Mouse (Mus musculus) kidney, adult 18-20 months (tissue): ENCODE data around the gene Plscr4.

Experiments
- DNase-seq: peaks from one replicate; pipeline ENCODE4 v3.0.0; 2021

Gene Plscr4

DNA sequence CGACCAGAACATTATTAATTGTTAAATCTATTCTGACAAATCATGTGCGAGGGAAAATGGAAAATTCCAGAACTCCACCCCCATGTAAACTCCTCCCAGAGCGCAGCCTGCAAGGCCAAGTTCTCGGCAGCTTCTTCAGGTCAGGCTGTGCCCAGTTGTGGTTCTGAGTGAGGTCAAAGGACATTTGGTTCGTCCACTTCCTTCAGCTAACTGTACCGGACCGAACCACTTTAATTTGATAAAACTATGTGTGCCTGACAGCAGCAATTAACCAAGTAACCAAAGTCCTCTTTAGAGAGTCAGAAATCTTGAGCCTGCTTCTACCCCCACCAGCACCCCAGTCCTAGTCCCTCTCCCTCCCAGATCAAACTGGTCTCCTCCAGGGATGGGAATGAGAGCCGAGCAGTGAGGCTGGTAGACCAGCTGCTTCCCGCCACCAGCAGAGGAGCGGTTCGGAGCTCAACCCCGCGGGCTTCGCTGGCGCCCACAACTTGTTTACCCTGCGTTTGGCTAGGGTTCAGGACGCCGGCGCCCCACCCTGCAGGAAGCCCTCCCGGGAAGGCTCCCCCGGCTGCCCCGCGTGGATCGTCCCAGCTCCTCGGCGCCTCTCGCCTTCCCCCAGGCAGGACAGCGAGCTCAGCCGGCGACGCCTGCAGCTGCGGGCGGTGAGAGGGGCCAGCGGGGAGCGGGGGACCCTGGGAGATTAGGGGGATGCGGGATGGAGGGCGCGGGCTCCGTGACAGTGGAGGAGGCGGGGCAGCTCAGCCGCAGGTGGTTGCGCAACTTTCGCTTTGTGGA, at the start of gene Plscr4:
TSS of gene Plscr4 (plus strand) at position 113 of the 798 bp plus-strand sequence.
- peak; percentile 80 for DNase-seq

DNA sequence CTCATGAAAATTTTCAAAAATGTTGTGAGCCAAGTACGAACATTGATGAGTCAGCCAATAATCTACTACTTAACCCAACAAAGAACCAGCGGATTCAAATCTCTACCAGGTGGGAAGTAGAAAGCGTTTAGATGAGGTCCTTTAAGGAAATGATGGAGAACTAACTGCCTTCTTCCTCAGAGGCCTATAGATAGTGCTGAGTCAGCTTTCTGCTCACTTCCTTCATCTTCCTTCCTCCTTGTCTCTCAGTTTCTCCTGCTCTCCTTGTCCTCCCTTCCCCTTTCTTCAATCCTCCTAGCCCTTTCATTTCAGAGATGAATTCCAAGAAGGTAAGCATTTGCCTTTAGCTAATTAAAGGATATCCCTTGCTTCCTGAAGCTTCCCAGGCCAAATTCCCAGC, 46.9 kb upstream of the Plscr4 start:
- DNase-seq, result no peak

DNA sequence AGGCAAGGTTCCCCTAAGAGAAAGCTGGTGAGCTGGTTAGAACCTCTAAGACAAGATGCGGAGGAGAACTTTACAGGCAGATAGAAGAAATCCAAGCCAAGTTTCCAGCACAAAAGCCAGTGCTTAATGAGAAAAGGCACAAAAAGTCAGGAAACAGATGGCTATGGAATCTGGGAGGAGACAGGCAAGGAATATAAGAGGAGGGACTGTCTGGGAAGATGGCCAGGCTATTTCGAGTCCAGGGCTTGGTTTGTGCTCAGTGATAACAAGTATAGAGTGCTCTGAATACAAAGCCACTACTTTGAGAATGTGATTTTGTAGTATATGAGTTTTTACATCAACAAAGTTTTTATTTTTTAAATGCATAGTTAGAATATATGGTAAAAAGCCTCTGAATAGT, 45.1 kb upstream of the Plscr4 start:
- DNase-seq, result no peak

DNA sequence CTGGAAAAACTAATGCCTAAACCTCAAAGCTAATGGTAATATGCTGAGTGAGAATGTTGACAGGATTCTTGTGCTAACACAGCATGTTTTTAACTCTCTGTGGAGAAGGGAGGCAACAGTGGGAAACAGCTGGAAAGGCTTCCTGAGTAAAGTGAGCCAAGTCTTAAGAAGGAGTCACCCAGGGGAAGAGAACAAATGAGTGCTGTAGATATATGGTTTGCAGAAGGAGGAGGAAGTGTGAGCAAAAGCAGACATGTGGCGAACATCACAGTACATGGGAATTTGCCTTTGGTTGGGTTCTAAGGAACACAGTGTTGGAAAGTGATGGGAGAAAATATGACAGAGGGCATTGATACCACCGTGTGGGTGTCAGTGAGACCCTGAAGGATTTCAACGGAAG, 43.5 kb upstream of the Plscr4 start:
- DNase-seq, result no peak

- DNase-seq, result no peak
Measured at GRCm38 (mm10) chr9:92437781-92438180, 19.4 kb upstream of the Plscr4 start.

- DNase-seq, result no peak
Measured at GRCm38 (mm10) chr9:92441468-92441867, 15.7 kb upstream of the Plscr4 start.

GRCm38 (mm10) chr9:92444536-92444935, 12.6 kb upstream of the Plscr4 start:
- no peak for DNase-seq

DNA sequence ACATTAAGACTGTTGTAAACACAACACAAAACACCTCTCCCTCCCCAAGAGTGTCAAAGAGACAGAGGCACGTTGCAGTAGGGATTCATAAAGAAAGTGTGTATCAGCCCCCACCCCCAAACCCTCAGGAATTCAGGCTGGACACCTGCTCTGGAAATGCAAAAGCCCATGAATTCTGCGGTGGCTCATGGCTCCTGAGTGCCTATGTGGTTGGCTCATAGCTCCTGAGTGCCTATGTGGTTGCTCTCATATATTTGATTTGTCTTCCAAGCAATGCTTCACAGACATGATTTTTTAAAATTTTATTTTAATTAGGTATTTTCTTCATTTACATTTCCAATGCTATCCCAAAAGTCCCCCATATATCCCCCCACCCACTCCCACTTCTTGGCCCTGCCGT, 568 bp upstream of the Plscr4 start:
- DNase-seq, result no peak

- no peak for DNase-seq
Measured at GRCm38 (mm10) chr9:92458059-92458402, 858 bp downstream of the Plscr4 start.

DNA sequence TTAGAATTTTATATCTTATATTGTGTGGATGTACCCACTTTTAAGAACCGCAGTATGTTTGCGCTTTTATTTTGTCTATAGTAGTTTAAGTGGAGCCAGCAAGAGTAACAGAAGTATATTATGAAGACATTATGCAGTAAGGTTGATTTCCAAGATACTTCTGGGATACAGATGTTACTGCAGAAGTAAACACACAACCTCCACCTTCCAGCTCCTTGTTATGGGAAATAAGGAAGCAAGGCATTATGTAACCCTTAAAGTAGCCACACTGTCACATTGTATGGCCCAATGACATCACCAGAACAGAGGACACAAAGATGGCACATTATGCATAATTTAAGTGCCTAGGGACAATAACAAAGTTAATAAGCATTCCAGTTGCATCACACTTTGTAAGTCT, 1.2 kb downstream of the Plscr4 start:
- no peak for DNase-seq

GRCm38 (mm10) chr9:92467724-92468123, 10.6 kb downstream of the Plscr4 start:
- DNase-seq, result no peak

- DNase-seq, result no peak
Measured at GRCm38 (mm10) chr9:92472256-92472855, 15.2 kb downstream of the Plscr4 start.

- DNase-seq, result no peak
Measured at GRCm38 (mm10) chr9:92473178-92473577, 16.0 kb downstream of the Plscr4 start.

DNA sequence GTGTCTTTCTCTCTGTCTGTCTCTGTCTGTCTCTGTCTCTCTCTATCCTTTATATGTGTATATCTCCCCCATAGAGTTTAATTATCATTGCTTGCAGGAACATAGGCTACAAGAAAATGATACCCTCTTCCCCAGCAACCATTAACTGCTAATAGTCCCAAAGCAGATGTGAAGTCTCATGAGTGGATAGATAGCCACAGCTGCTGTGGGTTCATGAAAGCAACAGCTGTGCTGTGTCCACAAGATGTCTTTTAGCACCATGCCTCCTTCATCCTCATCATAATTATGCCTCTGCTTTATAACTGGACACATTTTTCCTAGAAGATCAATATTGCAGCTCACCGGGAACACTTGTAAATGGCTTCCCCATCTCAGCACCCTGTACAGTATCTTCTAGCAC, 17.1 kb downstream of the Plscr4 start:
- DNase-seq, result no peak

DNA sequence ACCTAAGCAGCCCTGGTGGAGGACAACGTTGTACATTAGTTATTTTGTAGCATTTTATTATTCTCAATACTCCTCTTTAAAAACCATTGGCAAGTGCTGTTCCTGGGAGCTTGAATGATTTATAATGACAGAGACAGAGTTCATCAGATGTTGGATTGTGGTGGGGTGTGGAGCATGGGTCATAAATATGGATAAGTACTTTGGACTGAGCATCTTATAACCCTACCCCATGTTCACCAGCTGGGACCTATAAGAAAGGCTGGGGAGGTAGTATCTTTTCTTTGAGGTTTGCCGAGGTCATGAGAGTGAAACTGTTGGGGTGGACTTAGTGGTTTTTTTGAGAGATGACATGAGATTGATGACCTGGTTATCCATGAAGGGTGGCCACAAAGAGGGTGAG, 24.5 kb downstream of the Plscr4 start:
- DNase-seq, result no peak

DNA sequence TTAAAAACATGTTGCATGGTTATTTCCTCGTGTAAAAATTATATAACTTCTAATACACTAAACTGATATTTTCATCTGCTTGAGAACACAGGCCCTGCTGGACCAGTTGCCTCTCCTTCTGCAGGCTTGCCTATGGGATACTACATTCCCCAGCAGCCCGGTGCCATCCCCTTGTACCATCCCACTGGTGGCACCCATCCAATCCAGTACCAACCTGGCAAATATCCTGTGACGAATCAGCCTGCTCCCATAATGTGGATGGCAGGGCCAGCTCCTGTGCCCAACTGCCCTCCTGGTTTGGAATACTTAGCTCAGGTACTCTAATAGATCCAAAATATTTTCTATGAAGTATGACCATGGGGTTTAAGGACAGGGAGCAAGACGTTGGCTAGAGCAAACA, 25.4 kb downstream of the Plscr4 start:
- no peak for DNase-seq

DNA sequence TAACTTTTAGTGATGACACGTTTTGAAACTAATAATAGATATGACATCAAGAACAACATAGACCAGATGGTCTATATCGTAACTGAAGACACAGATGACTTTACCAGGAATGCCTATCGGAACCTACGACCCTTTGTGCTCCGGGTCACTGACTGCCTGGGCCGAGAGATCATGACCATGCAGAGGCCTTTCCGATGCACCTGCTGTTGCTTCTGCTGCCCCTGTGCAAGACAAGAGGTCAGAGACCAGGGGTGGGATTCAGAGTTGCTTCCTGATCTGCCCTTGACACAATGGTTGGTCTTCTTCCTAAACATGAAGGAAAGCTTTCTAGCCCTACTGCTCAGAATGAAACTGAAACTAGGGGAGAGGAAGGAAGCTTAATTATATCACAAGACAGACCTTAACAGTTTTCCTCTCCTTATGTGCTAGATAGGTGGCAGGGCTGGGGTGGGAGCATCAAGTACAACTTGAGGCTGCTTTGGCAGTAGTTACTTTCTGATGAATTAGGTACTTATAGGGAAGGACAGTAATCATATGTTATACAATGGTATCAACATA, 27.6 kb downstream of the Plscr4 start:
- DNase-seq, result no peak

DNA sequence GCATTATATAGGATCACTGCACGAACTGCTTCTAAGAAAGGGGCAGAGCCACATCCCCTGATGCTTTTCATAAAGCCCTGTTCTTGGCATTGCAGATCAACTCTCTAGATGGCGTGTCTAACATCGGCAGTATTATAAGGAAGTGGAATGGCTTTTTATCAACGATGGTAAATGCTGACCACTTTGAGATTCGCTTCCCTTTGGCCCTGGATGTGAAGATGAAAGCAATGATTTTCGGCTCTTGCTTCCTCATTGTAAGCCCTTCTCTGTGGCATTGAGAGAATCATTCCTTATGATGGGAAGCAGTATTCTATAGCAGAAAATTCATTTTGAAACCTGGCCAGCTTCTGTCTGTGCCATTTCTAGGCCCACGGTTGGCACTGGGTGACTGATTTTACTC, 32.7 kb downstream of the Plscr4 start:
- no peak for DNase-seq

GRCm38 (mm10) chr9:92490319-92490718, 33.1 kb downstream of the Plscr4 start:
- DNase-seq, result no peak

DNA sequence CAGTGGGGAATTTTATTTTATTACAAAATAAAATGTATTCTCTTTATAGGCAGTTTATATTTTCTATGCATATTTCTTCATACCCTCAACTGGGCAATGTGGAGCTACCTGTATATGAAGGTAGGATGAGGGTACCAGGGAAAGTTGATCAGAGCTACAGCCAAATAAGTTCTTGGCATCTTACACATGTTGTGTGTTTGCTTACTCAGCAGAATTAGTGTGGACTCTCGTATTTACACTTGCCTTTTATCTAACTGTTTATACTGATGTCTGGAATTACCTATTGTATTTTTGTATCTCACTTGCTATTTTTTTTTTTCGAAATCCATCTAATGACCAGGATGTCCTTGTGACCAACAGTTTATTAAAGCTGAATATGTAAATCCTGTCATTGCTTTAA, 34.1 kb downstream of the Plscr4 start:
- no peak for DNase-seq

- peak; percentile 88 for DNase-seq
Measured at GRCm38 (mm10) chr9:92499710-92500410, 42.7 kb downstream of the Plscr4 start.

- no peak for DNase-seq
Measured at GRCm38 (mm10) chr9:92504256-92504655, 47.1 kb downstream of the Plscr4 start.

DNA sequence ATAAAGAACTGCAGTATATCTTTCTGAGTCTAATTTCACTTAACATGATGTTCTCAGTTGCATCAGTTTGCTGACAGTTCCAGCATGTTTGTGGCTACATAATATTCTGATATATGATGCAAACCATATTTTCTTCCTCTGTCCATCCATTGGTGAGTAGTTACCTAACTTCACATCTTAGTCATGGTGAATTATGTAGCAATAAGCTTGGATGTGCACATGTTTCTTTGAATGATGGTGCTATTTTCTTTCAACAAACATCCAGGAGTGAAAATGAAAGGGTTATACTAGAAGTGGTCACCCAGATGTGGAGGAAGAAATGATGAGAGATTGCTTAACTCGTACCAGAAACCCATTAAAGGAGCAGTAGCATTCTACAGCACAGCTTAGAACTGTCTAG, 47.7 kb downstream of the Plscr4 start:
- DNase-seq, result no peak

DNA sequence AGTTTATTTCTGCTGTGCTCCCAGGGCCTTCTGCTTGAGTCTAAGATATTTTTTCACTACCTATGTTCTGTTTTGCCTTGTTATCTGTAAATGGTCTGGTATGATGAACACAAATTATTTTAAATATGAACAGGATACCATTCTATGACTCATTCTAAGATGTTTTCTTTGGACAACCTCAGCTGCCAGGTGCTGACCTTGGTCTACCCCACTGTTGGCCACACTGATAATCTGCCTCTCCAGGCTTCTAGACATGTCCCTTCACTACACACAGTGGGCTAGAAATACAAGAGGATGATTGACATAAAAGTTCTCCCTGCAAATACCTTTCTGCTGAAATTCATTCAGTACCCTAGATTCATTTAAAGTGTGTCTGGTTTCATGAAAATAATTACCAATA, 54.5 kb downstream of the Plscr4 start:
- no peak for DNase-seq
